Comparison of ENCODE assay signal across 9 mouse cellular contexts in the genomic region with DNA sequence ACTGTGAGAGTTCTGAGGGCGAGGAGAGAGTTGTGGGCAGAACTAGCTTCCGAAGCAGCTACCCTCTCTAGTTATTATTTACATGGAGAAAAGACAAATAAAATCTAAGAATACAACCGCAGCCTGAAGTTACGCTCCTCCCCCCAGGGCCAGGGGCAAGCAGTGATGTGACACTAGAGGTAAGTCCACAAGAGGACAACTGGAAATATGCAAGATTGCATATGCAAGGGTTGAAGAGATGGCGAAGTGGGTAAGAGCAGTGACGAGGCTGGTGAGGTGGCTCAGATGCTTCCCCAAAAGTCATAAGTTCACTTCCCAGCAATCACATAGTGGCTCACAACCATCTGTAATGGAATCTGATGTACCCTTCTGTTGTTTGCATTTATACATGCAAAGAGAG. TPM values are rescaled to one million over a fixed set of nuclear protein-coding genes. Genes with fewer than 3 reads are reported as not detected.
DNase-seq lines count a peak whose midpoint lies in the region; ATAC-seq and TF ChIP-seq lines count a peak whose summit lies in the region.
"Had no signal": no experiment of that assay in that cellular context is flagged by ENCODE, and none has a peak within 500 bp of the region (broad histone marks: within the 10 kb centered on the region; RNA-seq: fewer than 3 reads in every experiment).

No protein-coding gene starts in this region.

- peak; percentile 34 for DNase-seq in kidney, adult 9 months
- no peak for DNase-seq in kidney, adult 8-10 months
- no peak for DNase-seq in ES-E14 (ENCODE audit: low read depth, low spot score)
- no peak for DNase-seq in hindbrain, embryonic 10.5 days (ENCODE audit: low spot score)
- no peak for DNase-seq in midbrain, embryonic 11.5 days (ENCODE audit: low spot score, missing footprints)
- no peak for DNase-seq in left cerebral cortex, postnatal 4 days
- no peak for DNase-seq in layer of hippocampus, adult 11-12 months (ENCODE audit: low spot score)
- no peak for DNase-seq in left cerebral cortex, adult 9 months (ENCODE audit: low spot score in 2 of 2)

- no peak for ATAC-seq in midbrain, embryonic 11.5 days (ENCODE audit: low FRiP score)

- no peaks in the 10 kb centered on the region for H3K9me3 ChIP-seq in ES-E14 (ENCODE audit: control insufficient read depth, insufficient read depth, low read depth, low read length)
- H3K9me3 ChIP-seq in hindbrain, embryonic 10.5 days: no peaks in the 10 kb centered on the region
- H3K9me3 ChIP-seq in midbrain, embryonic 11.5 days (ENCODE audit: control insufficient read depth, low read length): no peaks in the 10 kb centered on the region

- H3K4me1 ChIP-seq in ES-E14 (ENCODE audit: control insufficient read depth in 2 of 2, insufficient read depth in 2 of 2, low read length in 2 of 2, poor library complexity in 1 of 2): peaks cover 2 to 12% of the 10 kb centered on the region in 2 experiments; a peak in 3 of 4 replicates
- peaks cover 25% of the 10 kb centered on the region for H3K4me1 ChIP-seq in hindbrain, embryonic 10.5 days (replicated peaks)
- H3K4me1 ChIP-seq in midbrain, embryonic 11.5 days (ENCODE audit: control insufficient read depth, insufficient read depth, low read length): peaks cover 11% of the 10 kb centered on the region

- H3K27ac ChIP-seq in ES-E14 (ENCODE audit: insufficient read depth, low read depth, low read length, poor library complexity, severe bottlenecking): peak overlapping the region; percentile 63; the same call in 1 of the 2 replicates
- H3K27ac ChIP-seq in hindbrain, embryonic 10.5 days: peak overlapping the region; percentile 88
- H3K27ac ChIP-seq in midbrain, embryonic 11.5 days (ENCODE audit: low read depth, low read length): no peak overlapping the region

- in situ Hi-C loops in ES-E14 (cut with MboI; ENCODE audit: low sequenced_read_pairs in 2 of 2, unreplicated experiment in 2 of 2): no loop called here

- WGBS in hindbrain, embryonic 10.5 days: 82% methylated on average over 6 of the region's 6 CpGs
- 89% methylated on average over 6 of the region's 6 CpGs for WGBS in midbrain, embryonic 11.5 days

- intact Hi-C loops in left cerebral cortex, postnatal 4 days (cut with DNase I): no loop called here

- H3K9ac ChIP-seq in ES-E14 (ENCODE audit: insufficient read depth, low read depth, low read length, poor library complexity, severe bottlenecking): no peak overlapping the region
- no peak overlapping the region for H3K9ac ChIP-seq in midbrain, embryonic 11.5 days (ENCODE audit: low read length)

- H3K36me3 ChIP-seq in ES-E14 (ENCODE audit: control insufficient read depth, insufficient read depth, low read length, poor library complexity, severe bottlenecking): peaks cover 8% of the 10 kb centered on the region; the same call in 1 of the 2 replicates
- peaks cover 23% of the 10 kb centered on the region for H3K36me3 ChIP-seq in hindbrain, embryonic 10.5 days
- H3K36me3 ChIP-seq in midbrain, embryonic 11.5 days (ENCODE audit: control insufficient read depth, insufficient read depth, low read length): peaks cover 5% of the 10 kb centered on the region; the same call in 1 of the 2 replicates

- H3K4me2 ChIP-seq in midbrain, embryonic 11.5 days: peak overlapping the region; percentile 85; the same call in 1 of the 2 replicates

- no peak overlapping the region for H3K4me3 ChIP-seq in ES-E14 (ENCODE audit: insufficient read depth in 1 of 2, low read depth in 1 of 2, low read length in 2 of 2, poor library complexity in 1 of 2, severe bottlenecking in 1 of 2)
- peak overlapping the region; percentile 71 for H3K4me3 ChIP-seq in hindbrain, embryonic 10.5 days
- H3K4me3 ChIP-seq in midbrain, embryonic 11.5 days (ENCODE audit: low read depth, low read length): 0 out of 2 replicates have a peak overlapping the region, but pooled peaks have one; percentile 46

- 0 out of 2 replicates have a peak, but pooled peaks cover 3% of the 10 kb centered on the region for H3K27me3 ChIP-seq in hindbrain, embryonic 10.5 days (ENCODE audit: insufficient read depth, poor library complexity, severe bottlenecking)
- H3K27me3 ChIP-seq in midbrain, embryonic 11.5 days (ENCODE audit: control insufficient read depth, insufficient read depth, low read length): no peaks in the 10 kb centered on the region

TF ChIP-seq in ES-E14, 5 proteins besides CTCF, POLR2A, EP300 and RAD21:
- TF ChIP-seq MAFK (IDR thresholded peaks at IDR 0.05; ENCODE audit: insufficient read depth, low read depth, low read length) (no peak), CHD2 (IDR thresholded peaks at IDR 0.05; ENCODE audit: low read depth, low read length) (no peak), HCFC1 (IDR thresholded peaks at IDR 0.05; ENCODE audit: borderline replicate concordance, insufficient read depth, low read length) (no peak), ZC3H11A (IDR thresholded peaks at IDR 0.05; ENCODE audit: borderline replicate concordance, low read depth, low read length) (no peak), ZNF384 (IDR thresholded peaks at IDR 0.05; ENCODE audit: low read depth, low read length) (no peak)

RNA-seq across cellular contexts. Expression of a gene that starts 0.9 kb away (rescaled TPM):
- 22.0 and 27.5 TPM in 2 replicates for total RNA-seq in ES-E14 (2012; rRNA removed)
- polyA plus RNA-seq in hindbrain, embryonic 10.5 days (2016; fragmentation: Nextera tagmentation; extraction: Ambion mirVana): 33.1 and 36.2 TPM in 2 replicates
- polyA plus RNA-seq in midbrain, embryonic 11.5 days (2014; fragmentation: Nextera tagmentation; extraction: Ambion mirVana): 24.0 and 24.7 TPM in 2 replicates
- total RNA-seq in left cerebral cortex, postnatal 4 days (2021): 10 to 100 TPM; 50.7 to 56.9 TPM

RNA-seq across cellular contexts. Expression of a gene that starts 1.7 kb away (rescaled TPM):
- total RNA-seq in ES-E14 (2012; rRNA removed): 0.98 and 2.0 TPM in 2 replicates
- 3.4 and 4.7 TPM in 2 replicates for polyA plus RNA-seq in hindbrain, embryonic 10.5 days (2016; fragmentation: Nextera tagmentation; extraction: Ambion mirVana)
- polyA plus RNA-seq in midbrain, embryonic 11.5 days (2014; fragmentation: Nextera tagmentation; extraction: Ambion mirVana): 2.1 and 3.7 TPM in 2 replicates
- 1 to 10 TPM; 2.6 to 3.0 TPM for total RNA-seq in left cerebral cortex, postnatal 4 days (2021)

RNA-seq across cellular contexts. Expression of a gene that starts 9.4 kb away (rescaled TPM):
- 0.71 and 1.2 TPM in 2 replicates for total RNA-seq in ES-E14 (2012; rRNA removed)
- 0.21 and 0.27 TPM in 2 replicates for polyA plus RNA-seq in hindbrain, embryonic 10.5 days (2016; fragmentation: Nextera tagmentation; extraction: Ambion mirVana)
- polyA plus RNA-seq in midbrain, embryonic 11.5 days (2014; fragmentation: Nextera tagmentation; extraction: Ambion mirVana): 0.10 and 0.18 TPM in 2 replicates
- not detected for total RNA-seq in left cerebral cortex, postnatal 4 days (2021)
- polyA plus RNA-seq: adrenal gland, adult 2 months had no signal

RNA-seq across cellular contexts. Expression of a gene that starts 11.0 kb away (rescaled TPM):
- 0.62 and 0.63 TPM in 2 replicates for total RNA-seq in ES-E14 (2012; rRNA removed)
- 16.3 and 22.8 TPM in 2 replicates for polyA plus RNA-seq in hindbrain, embryonic 10.5 days (2016; fragmentation: Nextera tagmentation; extraction: Ambion mirVana)
- polyA plus RNA-seq in midbrain, embryonic 11.5 days (2014; fragmentation: Nextera tagmentation; extraction: Ambion mirVana): 25.5 and 27.3 TPM in 2 replicates
- 1 to 10 TPM; 7.1 to 8.0 TPM for total RNA-seq in left cerebral cortex, postnatal 4 days (2021)

RNA-seq across cellular contexts. Expression of a gene that starts 27.1 kb away (rescaled TPM):
- 3.9 and 4.5 TPM in 2 replicates for total RNA-seq in ES-E14 (2012; rRNA removed)
- 10.4 and 13.0 TPM in 2 replicates for polyA plus RNA-seq in hindbrain, embryonic 10.5 days (2016; fragmentation: Nextera tagmentation; extraction: Ambion mirVana)
- polyA plus RNA-seq in midbrain, embryonic 11.5 days (2014; fragmentation: Nextera tagmentation; extraction: Ambion mirVana): 4.0 and 4.4 TPM in 2 replicates
- total RNA-seq in left cerebral cortex, postnatal 4 days (2021): 1 to 10 TPM; 4.2 to 5.3 TPM

Comparison
In these comparisons a context has a peak if more than half of its experiments do, and no peak if none do; other contexts are left out.
1. H3K4me3 ChIP-seq: peak in hindbrain, embryonic 10.5 days (single experiment) and midbrain, embryonic 11.5 days (single experiment); none in ES-E14 (0 of 2).